Mouse (Mus musculus) kidney, adult 2 months (tissue): ENCODE measurements around the gene Eif4e1b. TPM values are rescaled to one million over a fixed set of nuclear protein-coding genes. Genes with fewer than 3 reads are reported as not detected.

Experiments
- DNase-seq: peaks from one replicate; pipeline ENCODE4 v3.0.0; 2021
- H3K27ac ChIP-seq: fragments of 200-500 bp; 2 replicates; pipeline ENCODE4 v1.5.1; 2012; ENCODE audit warnings: low read depth, low read length, control low read depth, inconsistent platforms; ENCODE audit not compliant: insufficient read depth
- H3K27me3 ChIP-seq: fragments of 200-500 bp; replicated peaks from 2 replicates; pipeline ENCODE4 v1.6.1; 2012; ENCODE audit warnings: mild to moderate bottlenecking, moderate library complexity, low read length, inconsistent platforms; ENCODE audit not compliant: control insufficient read depth, insufficient read depth
- H3K36me3 ChIP-seq: fragments of 200-500 bp; 2 replicates; pipeline ENCODE4 v1.6.1; 2012; ENCODE audit warnings: mild to moderate bottlenecking, moderate library complexity, low read length, inconsistent platforms; ENCODE audit not compliant: control insufficient read depth, insufficient read depth
- H3K4me1 ChIP-seq: fragments of 200-500 bp; 2 replicates; pipeline ENCODE4 v1.6.1; 2011; ENCODE audit warnings: low read length; ENCODE audit not compliant: control insufficient read depth, insufficient read depth
- H3K4me3 ChIP-seq: fragments of 200-500 bp; 2 replicates; pipeline ENCODE4 v1.5.1; 2011; ENCODE audit warnings: mild to moderate bottlenecking, low read depth, low read length, control low read depth; ENCODE audit not compliant: insufficient read depth
- CTCF ChIP-seq: fragments of 200-500 bp; conservative IDR thresholded peaks from 2 replicates; pipeline ENCODE4 v1.5.1; 2011; ENCODE audit warnings: low read depth, mild to moderate bottlenecking, control low read depth, low read length, moderate library complexity, mixed read lengths; ENCODE audit not compliant: insufficient read depth, insufficient read length
- POLR2A ChIP-seq: fragments of 200-500 bp; IDR thresholded peaks from one replicate; pipeline ENCODE4 v1.6.1; 2011; ENCODE audit warnings: low read depth, low read length, control low read depth
- WGBS: fragments of 180-500 bp; shearing (Covaris S2); methylation state at CpG from one replicate; pipeline ENCODE4 v1.1.7; 2018; 5-methylcytosine and 5-hydroxymethylcytosine counted together
- polyA plus RNA-seq: library from polyadenylated mRNA; depleted of rRNA; stranded (reverse); fragments of >200 nt; gene quantifications from 2 replicates; pipeline ENCODE4 v1.2.3, GENCODE M21; 2012

Gene Eif4e1b
- polyA plus RNA-seq, 1 experiment = not detected

DNA sequence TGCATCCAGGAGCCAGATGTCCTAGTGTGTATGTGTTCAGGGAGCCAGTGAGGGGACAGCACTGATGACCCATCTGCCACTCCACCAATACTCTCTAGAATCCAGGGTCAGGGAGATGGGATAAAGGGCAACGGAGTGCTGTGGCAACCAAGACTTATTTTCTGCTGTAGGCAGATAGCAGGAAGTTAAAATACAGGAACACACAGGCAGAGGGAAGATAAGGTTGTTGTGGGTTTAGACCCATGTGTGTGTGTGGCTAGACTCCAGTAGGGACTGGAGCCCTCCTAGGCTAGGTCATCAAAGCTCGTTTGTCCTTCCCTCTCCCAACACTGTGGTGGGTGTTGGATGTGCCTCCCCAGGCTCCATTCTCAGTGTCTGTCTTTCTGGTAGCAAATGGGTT, 38.1 kb downstream of the Eif4e1b start:
- Histone ChIP-seq H3K27me3 (no peaks in the 10 kb centered on the region), H3K4me1 (no peaks in the 10 kb centered on the region), H3K27ac (no peak overlapping the region), H3K36me3 (no peaks in the 10 kb centered on the region), H3K4me3 (no peak overlapping the region)
- no peak for DNase-seq
- WGBS = 74% methylated on average over 2 of the region's 2 CpGs
- TF ChIP-seq CTCF = no peak

DNA sequence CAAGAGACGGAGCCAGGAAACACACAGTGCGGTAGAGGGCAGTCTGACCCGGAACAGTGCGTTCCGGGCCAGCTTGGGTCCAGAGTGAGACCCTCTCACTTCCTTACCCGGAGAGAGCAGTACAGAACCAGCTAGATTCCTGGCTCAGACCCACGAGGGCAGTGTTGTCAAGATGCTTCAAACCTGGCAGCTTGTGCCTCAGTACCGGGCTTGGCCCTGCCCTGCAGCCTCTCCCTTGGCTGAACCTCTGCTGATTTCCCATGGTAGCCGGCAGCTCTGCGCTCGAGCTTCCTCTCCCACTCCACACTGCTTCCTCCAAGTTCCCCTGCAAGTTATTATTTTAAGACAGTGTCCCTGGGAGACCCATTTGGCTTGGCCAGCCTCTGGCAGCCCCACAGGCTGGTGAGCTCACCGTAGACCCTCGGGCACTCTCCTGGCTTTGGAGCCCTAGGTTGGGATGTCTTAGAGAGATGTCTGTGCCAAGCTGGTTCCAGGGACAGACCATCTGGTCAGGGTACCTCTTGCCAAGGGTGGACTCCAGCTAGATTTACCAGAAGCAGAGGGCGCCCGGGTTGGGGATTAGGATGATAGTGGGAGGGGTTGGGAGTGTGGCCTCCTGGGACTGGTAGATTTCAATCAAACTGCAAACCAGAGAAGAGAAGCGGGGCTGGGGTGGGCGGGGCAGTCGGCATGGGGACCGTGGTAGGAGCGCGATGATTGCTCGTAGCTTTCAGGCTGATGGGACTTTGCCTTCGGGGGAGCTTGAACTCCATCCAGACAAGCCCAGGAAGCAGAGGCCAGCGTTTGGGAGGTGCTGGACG, 40.5 kb downstream of the Eif4e1b start:
- 22% methylated on average over 25 of the region's 25 CpGs for WGBS
- no peak for TF ChIP-seq CTCF
- H3K36me3 ChIP-seq = no peaks in the 10 kb centered on the region
- H3K27me3 ChIP-seq = no peaks in the 10 kb centered on the region
- DNase-seq = peak; percentile 46
- H3K4me3 ChIP-seq = no peak overlapping the region
- no peaks in the 10 kb centered on the region for H3K4me1 ChIP-seq
- no peak overlapping the region for H3K27ac ChIP-seq

DNA sequence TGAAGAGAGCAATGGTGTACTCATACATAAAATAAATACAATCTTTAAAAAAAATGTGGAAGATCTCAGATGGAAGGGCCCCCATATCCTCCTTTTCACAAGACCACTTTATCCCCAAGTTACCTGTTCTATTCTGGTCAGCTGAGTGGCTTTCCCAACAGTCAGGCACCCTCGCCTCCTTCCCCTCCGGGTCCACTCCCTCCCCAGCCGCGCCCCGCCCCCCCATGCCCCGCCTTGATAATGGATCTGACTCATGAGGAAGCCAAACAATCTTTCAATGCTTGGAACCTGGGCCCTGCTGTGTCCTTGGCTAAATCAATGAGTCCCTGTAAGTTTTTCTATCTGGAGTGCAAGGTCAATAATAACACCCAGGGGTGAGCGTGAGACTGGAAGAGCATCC, 44.2 kb downstream of the Eif4e1b start:
- TF ChIP-seq POLR2A = no peak
- TF ChIP-seq CTCF = no peak
- no peak overlapping the region for H3K4me3 ChIP-seq
- WGBS = 57% methylated on average over 7 of the region's 7 CpGs
- no peak for DNase-seq
- no peaks in the 10 kb centered on the region for H3K27me3 ChIP-seq
- H3K27ac ChIP-seq = no peak overlapping the region
- H3K36me3 ChIP-seq = no peaks in the 10 kb centered on the region
- H3K4me1 ChIP-seq = no peaks in the 10 kb centered on the region

DNA sequence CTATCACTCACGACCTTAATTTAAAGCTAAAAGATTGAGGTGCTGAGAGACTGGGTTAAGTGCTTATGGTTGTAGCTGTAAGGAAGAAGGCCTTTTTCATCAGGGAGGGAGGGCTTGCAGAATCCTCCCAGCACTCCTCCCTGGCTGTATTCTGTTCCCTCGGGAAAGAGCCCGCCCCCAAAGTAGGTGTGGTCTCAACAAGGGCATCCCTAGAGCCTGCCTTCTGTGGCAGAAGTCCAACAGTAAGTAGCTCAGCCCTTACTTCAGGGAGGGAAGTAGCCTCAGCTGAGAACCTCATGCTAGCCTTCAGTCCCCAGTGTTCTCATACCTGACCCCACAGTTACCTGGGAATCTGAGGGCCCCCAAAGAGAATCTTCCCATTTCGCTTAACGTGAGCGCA, 44.7 kb downstream of the Eif4e1b start:
- TF ChIP-seq POLR2A (no peak), CTCF (no peak)
- Histone ChIP-seq H3K4me3 (no peak overlapping the region), H3K36me3 (no peaks in the 10 kb centered on the region), H3K27me3 (no peaks in the 10 kb centered on the region), H3K27ac (no peak overlapping the region), H3K4me1 (no peaks in the 10 kb centered on the region)
- WGBS = 55% methylated on average over 6 of the region's 6 CpGs
- peak; percentile 60 for DNase-seq

DNA sequence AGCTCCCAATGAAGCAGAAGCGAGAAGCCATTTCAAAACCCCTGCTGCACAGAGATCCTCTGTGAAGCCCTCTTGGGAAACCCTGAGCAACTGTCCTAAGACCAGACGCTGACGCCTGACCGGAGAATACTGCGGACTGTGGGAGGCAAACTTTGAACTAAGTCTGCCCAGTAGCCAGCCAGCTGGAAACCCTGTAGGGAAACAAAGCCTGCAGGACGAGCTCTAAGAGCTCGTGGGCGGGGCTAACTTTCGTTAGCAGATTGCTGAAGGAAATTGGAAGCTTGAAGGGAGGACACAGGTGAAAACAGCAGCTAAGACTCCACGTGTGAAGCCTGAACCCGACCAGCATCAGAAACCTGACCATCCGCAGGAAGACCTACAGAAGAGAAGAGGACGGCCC, 45.7 kb downstream of the Eif4e1b start:
- Histone ChIP-seq H3K36me3 (no peaks in the 10 kb centered on the region), H3K4me3 (no peak overlapping the region), H3K4me1 (no peaks in the 10 kb centered on the region), H3K27ac (no peak overlapping the region), H3K27me3 (no peaks in the 10 kb centered on the region)
- TF ChIP-seq POLR2A (no peak), CTCF (no peak)
- 7% methylated on average over 13 of the region's 13 CpGs for WGBS
- peak; percentile 75 for DNase-seq

DNA sequence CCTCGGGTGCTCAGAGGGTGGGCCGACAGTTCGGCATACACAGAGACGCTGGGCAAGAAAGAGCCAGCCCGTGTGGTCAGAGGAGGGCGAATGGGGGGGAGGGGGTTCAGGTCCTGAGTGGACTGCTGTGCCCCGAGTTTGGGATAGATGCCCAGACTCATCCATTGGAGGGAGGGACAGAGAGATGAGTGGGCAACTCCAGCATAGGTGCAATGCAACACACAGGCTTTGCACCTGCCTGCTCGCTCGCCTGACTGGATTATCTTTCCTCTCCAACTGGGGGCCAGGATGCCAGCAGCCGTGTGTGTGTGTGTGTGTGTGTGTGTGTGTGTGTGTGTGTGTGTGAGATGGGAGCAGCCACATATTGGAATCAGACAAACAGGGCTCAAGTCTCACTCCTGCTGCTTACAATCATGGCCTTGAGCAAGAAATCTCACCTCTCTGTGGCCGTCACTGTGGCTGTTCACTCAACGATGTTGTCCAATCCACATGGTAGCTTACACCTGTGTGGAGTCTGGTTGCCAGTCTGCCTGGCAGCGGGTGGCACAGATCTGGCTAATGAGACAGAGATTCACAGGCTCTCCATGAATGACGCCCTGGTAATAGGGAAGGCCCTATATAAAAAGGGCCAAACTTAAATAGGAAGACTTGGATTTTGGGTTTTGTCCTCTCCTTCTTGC, 52.7 kb downstream of the Eif4e1b start:
- WGBS = 80% methylated on average over 14 of the region's 14 CpGs
- Histone ChIP-seq H3K36me3 (no peaks in the 10 kb centered on the region), H3K4me3 (no peak overlapping the region), H3K4me1 (no peaks in the 10 kb centered on the region), H3K27ac (no peak overlapping the region), H3K27me3 (no peaks in the 10 kb centered on the region)
- DNase-seq = no peak
- TF ChIP-seq CTCF (no peak), POLR2A (no peak)

DNA sequence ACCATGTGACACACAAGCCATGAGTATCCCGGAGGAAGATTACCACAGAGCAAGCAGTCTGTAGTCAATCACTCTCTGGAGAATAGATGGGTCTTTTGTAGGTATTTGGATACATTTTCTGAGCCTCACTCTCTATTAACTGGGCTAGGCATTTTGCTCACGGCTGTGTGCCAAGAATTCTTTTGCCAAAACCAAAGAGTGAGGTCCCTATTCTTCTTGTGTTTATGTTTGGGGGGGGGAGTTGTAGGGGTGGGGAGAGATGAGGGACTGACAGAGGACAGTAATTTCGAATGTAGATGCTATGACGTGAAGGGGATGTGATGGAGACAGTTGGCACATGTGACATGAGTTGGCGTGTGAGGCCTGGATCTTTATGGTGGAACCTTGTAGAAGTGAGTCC, 53.3 kb downstream of the Eif4e1b start:
- no peak for DNase-seq
- no peaks in the 10 kb centered on the region for H3K36me3 ChIP-seq
- H3K4me3 ChIP-seq = no peak overlapping the region
- H3K27ac ChIP-seq = no peak overlapping the region
- no peaks in the 10 kb centered on the region for H3K27me3 ChIP-seq
- no peak for TF ChIP-seq POLR2A
- no peak for TF ChIP-seq CTCF
- WGBS = 67% methylated on average over 5 of the region's 5 CpGs
- no peaks in the 10 kb centered on the region for H3K4me1 ChIP-seq
